Mouse (Mus musculus) CD4-positive, CD25-positive, alpha-beta regulatory T cell, adult 4 months (primary cell): ENCODE data around the gene Atf7ip2. TPM values are rescaled to one million over a fixed set of nuclear protein-coding genes. Genes with fewer than 3 reads are reported as not detected.

Source experiments
- ATAC-seq: one replicate; pipeline ENCODE4 v1.8.0; 2017
- polyA plus RNA-seq, 2 experiments: library from polyadenylated mRNA; unstranded; fragments of 100-300 nt; shearing (Covaris generic); gene quantifications; one replicate each; pipeline ENCODE4 v1.2.1; 2017

The Atf7ip2 gene
- polyA plus RNA-seq, 2 experiments from 2014 or later: not detected

DNA sequence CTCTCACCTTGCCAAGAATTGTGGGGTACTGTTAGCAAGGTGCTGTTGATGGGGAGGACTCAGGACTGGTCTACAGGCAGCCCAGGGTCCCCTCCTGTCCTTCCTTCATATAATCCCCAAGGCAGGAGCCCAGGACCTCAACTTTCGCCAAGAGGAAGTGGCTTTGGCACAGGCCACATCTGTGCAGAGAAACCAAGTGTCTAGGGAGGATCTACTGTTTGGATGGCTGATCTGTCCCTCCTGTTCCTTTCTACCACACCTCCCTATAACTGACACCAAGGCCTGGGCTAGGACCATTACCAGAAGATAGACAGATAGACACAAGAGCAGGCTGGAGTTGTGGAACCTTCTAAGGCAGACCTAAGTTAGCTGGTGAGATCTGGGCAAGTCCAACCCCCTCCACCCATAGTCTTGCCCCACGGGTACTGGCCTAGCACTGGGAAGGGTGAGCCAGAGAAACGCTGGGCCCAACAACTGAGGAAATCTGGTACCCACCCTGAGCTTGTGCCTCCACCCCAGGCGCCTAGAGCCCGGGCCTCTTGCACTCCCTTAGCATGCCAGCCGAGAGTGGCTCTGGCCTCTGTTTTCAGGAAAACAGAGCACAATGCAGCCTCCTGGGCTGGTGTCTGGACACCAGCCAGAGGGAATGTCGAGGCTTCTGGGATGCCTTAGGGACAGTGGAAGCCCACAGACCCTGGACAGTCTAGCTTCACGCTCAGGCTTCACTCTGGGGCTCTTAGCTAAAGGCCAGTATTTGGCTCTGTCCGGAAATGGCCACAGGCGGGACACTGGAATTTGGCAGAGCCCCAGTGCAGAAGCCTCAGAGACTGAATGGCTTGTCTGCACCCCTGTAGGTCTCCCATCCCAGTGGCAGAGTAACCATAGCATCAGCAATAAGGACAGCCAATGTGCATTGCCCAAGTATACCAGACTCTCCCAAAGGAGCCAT lies 105.5 kb downstream of the Atf7ip2 start:
- no peak for ATAC-seq

DNA sequence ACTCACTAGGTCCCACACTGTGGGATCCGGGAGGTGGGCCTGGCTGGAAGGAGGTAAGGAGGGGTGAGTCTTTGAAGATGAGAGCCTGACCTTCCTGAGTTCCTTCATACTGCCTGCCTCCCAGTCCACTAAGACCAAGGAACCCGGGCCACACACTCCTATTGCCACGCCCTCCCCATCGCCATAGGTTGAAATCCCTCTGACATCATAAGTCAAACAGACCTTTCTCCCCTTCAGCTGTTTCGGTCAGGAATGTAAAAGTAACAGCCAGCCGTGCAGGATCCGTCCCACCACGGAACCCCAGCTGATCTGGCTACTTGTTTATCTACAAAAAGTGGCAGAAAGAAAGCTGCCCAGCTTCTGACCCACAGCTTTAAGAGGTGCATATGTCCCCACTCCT lies 107.1 kb downstream of the Atf7ip2 start:
- no peak for ATAC-seq

DNA sequence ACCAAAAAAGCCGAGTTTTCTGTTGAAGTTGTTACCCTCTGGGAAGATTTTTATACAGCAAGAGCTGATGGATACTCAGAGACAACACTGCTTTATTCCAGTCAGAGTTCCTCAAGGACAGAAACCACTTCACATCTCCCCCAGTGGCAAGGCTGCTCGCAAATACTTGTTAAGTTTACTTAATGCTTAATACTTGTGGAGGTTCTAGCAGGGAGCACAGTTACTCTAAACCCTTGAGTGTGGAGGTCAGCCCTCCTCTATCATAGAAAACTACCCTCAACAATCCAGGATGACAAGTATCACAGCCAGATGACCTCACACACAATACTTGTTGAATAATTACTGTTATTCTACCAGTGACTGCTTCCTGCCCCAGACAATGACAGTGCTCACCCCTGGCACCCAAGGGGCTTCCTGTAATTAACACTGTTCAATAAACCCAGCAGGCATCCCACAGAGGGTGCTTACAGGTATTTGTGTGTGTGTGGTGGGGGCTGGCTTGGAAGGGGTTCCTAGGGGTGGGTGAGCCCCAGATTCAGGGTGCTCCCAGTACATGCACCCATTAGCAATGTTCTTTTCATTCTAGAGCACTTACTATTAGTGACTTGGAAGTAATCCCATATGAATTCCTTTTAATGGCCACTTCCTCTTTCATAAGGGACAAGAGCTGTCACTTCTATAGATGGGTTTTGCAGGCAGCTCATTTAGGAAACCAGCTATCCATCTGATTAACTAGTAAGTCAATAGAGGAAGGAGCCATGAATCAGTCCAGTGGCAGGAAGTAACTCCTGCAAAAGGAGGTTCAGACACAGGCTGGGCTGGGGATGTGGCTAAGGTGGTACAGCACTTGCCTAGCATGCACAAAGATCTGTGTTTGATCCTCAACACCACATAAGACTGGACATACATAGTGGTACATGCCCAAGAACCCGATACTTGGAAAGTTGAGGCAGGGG lies 108.0 kb downstream of the Atf7ip2 start:
- no peak for ATAC-seq

Other genes with a start within 250 kb of the Atf7ip2 start
- not detected for gene Grin2a, start 197.2 kb upstream of the Atf7ip2 start, polyA plus RNA-seq
- 1 to 10 TPM; 1.5 to 2.1 TPM for gene Rpl39l, start 22.5 kb upstream of the Atf7ip2 start, polyA plus RNA-seq
- gene Emp2, start 121.3 kb downstream of the Atf7ip2 start, polyA plus RNA-seq: not detected
- gene Tekt5, start 202.8 kb downstream of the Atf7ip2 start, polyA plus RNA-seq: not detected
- 10 to 100 TPM; 42.5 to 52.4 TPM for gene Nubp1, start 219.2 kb downstream of the Atf7ip2 start, polyA plus RNA-seq